Mouse (Mus musculus): ENCODE measurements around the gene Klk8. TPM values are rescaled to one million over a fixed set of nuclear protein-coding genes. Genes with fewer than 3 reads are reported as not detected.

Klk8 gene
- polyA plus RNA-seq, 1 experiment from 2014 or later, result 9.6 TPM

DNA sequence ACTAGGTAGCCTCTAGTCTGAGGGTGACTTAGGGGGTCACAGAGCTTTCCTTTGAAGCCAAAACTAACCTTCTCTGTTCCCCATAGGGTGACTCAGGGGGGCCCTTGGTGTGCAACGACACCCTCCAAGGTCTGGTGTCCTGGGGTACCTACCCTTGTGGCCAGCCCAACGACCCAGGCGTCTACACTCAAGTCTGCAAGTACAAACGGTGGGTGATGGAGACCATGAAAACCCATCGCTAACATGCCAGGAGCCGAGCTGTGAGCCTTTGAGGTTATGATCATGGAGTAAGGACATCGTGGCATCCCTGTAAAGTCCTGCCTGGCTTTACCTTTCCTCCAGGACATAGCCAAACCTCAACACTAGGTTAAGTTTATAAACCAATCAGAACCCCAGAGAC is 17.8 kb downstream of the Klk8 start:
- DNase-seq (ENCODE audit: low spot score), result no peak
- 93% methylated on average over 7 of the region's 7 CpGs for WGBS
- no peak overlapping the region for H3K27ac ChIP-seq (ENCODE audit: low read depth, low read length)
- no peak overlapping the region for H3K4me3 ChIP-seq (ENCODE audit: low read depth, low read length)
- no peaks in the 10 kb centered on the region for H3K27me3 ChIP-seq (replicated peaks; ENCODE audit: control insufficient read depth, insufficient read depth, low read length)
- no peak overlapping the region for H3K4me2 ChIP-seq (ENCODE audit: low read length)
- H3K36me3 ChIP-seq (ENCODE audit: control insufficient read depth, insufficient read depth, low read length), result no peaks in the 10 kb centered on the region
- no peaks in the 10 kb centered on the region for H3K9me3 ChIP-seq (replicated peaks; ENCODE audit: control insufficient read depth, low read length)
- ATAC-seq, result no peak
- H3K9ac ChIP-seq (ENCODE audit: low read length), result no peak overlapping the region
- no peaks in the 10 kb centered on the region for H3K4me1 ChIP-seq (ENCODE audit: control insufficient read depth, insufficient read depth, low read length)

- Histone ChIP-seq H3K36me3 (ENCODE audit: control insufficient read depth, insufficient read depth, low read length) (no peaks in the 10 kb centered on the region), H3K4me3 (ENCODE audit: low read depth, low read length) (no peak overlapping the region), H3K4me2 (ENCODE audit: low read length) (no peak overlapping the region), H3K27me3 (replicated peaks; ENCODE audit: control insufficient read depth, insufficient read depth, low read length) (no peaks in the 10 kb centered on the region), H3K27ac (ENCODE audit: low read depth, low read length) (no peak overlapping the region), H3K4me1 (ENCODE audit: control insufficient read depth, insufficient read depth, low read length) (no peaks in the 10 kb centered on the region), H3K9me3 (replicated peaks; ENCODE audit: control insufficient read depth, low read length) (no peaks in the 10 kb centered on the region), H3K9ac (ENCODE audit: low read length) (no peak overlapping the region)
- ATAC-seq, result no peak
- no peak for DNase-seq (ENCODE audit: low spot score)
These were observed 19.4 kb downstream of the Klk8 start for GRCm38 (mm10) chr7:43816746-43817145.

GRCm38 (mm10) chr7:43821581-43821980 is 24.2 kb downstream of the Klk8 start:
- H3K4me1 ChIP-seq (ENCODE audit: control insufficient read depth, insufficient read depth, low read length), result no peaks in the 10 kb centered on the region
- H3K9ac ChIP-seq (ENCODE audit: low read length), result no peak overlapping the region
- no peak overlapping the region for H3K4me2 ChIP-seq (ENCODE audit: low read length)
- ATAC-seq (no peak), DNase-seq (ENCODE audit: low spot score) (no peak)
- WGBS, result 93% methylated on average over 7 of the region's 7 CpGs
- no peaks in the 10 kb centered on the region for H3K9me3 ChIP-seq (replicated peaks; ENCODE audit: control insufficient read depth, low read length)
- no peaks in the 10 kb centered on the region for H3K27me3 ChIP-seq (replicated peaks; ENCODE audit: control insufficient read depth, insufficient read depth, low read length)
- H3K27ac ChIP-seq (ENCODE audit: low read depth, low read length), result no peak overlapping the region
- H3K4me3 ChIP-seq (ENCODE audit: low read depth, low read length), result no peak overlapping the region
- H3K36me3 ChIP-seq (ENCODE audit: control insufficient read depth, insufficient read depth, low read length), result no peaks in the 10 kb centered on the region

DNA sequence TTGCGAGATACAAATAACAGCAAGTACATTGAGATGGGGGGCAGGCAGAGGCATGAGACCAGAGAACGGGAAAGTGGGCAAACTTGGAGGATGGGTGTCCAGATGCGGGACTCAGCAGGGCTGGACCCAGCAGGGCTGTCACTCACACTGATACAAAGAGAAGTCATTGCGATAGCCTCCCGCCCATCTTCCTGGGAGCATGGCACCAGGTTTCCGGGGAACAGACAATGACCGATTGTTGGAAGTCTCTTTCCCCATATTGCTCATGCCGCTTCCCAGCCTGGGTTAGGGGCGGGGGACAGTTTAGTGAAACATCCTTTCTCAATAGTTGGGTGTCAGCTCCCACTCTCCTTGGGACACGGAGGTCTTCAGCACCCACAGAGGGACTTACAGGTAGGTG is 26.8 kb downstream of the Klk8 start, which contains the start of gene Klk6:
TSS of gene Klk6 (plus strand) at position 301 of the 400 bp plus-strand sequence.
- H3K9ac ChIP-seq (ENCODE audit: low read length), result no peak within 1 kb of the TSS
- H3K36me3 ChIP-seq (ENCODE audit: control insufficient read depth, insufficient read depth, low read length), result no peaks in the 10 kb centered on the region
- WGBS, result 78% methylated on average over 10 of the region's 10 CpGs
- H3K9me3 ChIP-seq (replicated peaks; ENCODE audit: control insufficient read depth, low read length), result no peaks in the 10 kb centered on the region
- no peak within 1 kb of the TSS for H3K27ac ChIP-seq (ENCODE audit: low read depth, low read length)
- no peak for DNase-seq (ENCODE audit: low spot score)
- H3K4me1 ChIP-seq (ENCODE audit: control insufficient read depth, insufficient read depth, low read length), result no peaks in the 10 kb centered on the region
- no peak for ATAC-seq
- no peaks in the 10 kb centered on the region for H3K27me3 ChIP-seq (replicated peaks; ENCODE audit: control insufficient read depth, insufficient read depth, low read length)
- no peak within 1 kb of the TSS for H3K4me2 ChIP-seq (ENCODE audit: low read length)
- H3K4me3 ChIP-seq (ENCODE audit: low read depth, low read length), result no peak within 1 kb of the TSS

DNA sequence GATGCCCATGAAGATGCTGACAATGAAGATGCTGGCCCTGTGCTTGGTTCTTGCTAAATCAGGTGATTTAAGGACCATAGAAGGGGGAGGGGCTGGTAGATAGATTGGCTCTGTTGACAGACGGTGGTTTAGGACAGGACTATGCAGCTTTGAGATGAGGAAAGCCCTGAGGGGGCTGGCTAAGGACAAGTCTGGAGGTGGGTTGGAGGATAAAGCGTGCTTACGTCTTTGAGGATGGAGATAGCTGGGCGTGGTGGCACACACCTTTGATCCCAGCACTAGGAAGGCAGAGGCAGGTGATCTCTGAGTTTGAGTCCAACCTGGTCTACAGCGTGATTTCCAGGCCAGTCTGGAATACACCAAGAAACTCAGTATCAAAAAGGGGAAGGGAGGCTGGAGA is 28.7 kb downstream of the Klk8 start:
- H3K27ac ChIP-seq (ENCODE audit: low read depth, low read length), result no peak overlapping the region
- H3K27me3 ChIP-seq (replicated peaks; ENCODE audit: control insufficient read depth, insufficient read depth, low read length), result no peaks in the 10 kb centered on the region
- H3K9ac ChIP-seq (ENCODE audit: low read length), result no peak overlapping the region
- WGBS, result 86% methylated on average over 5 of the region's 5 CpGs
- no peaks in the 10 kb centered on the region for H3K4me1 ChIP-seq (ENCODE audit: control insufficient read depth, insufficient read depth, low read length)
- H3K9me3 ChIP-seq (replicated peaks; ENCODE audit: control insufficient read depth, low read length), result no peaks in the 10 kb centered on the region
- no peak for ATAC-seq
- H3K36me3 ChIP-seq (ENCODE audit: control insufficient read depth, insufficient read depth, low read length), result no peaks in the 10 kb centered on the region
- no peak for DNase-seq (ENCODE audit: low spot score)
- H3K4me3 ChIP-seq (ENCODE audit: low read depth, low read length), result no peak overlapping the region
- H3K4me2 ChIP-seq (ENCODE audit: low read length), result no peak overlapping the region

- no peak for ATAC-seq
- H3K9me3 ChIP-seq (replicated peaks; ENCODE audit: control insufficient read depth, low read length), result no peaks in the 10 kb centered on the region
- H3K4me2 ChIP-seq (ENCODE audit: low read length), result no peak overlapping the region
- no peaks in the 10 kb centered on the region for H3K27me3 ChIP-seq (replicated peaks; ENCODE audit: control insufficient read depth, insufficient read depth, low read length)
- no peak overlapping the region for H3K4me3 ChIP-seq (ENCODE audit: low read depth, low read length)
- H3K4me1 ChIP-seq (ENCODE audit: control insufficient read depth, insufficient read depth, low read length), result no peaks in the 10 kb centered on the region
- no peaks in the 10 kb centered on the region for H3K36me3 ChIP-seq (ENCODE audit: control insufficient read depth, insufficient read depth, low read length)
- no peak for DNase-seq (ENCODE audit: low spot score)
- 90% methylated on average over 4 of the region's 4 CpGs for WGBS
- H3K9ac ChIP-seq (ENCODE audit: low read length), result no peak overlapping the region
- no peak overlapping the region for H3K27ac ChIP-seq (ENCODE audit: low read depth, low read length)
These were observed 30.3 kb downstream of the Klk8 start for GRCm38 (mm10) chr7:43827706-43828105.

- ATAC-seq (no peak), DNase-seq (ENCODE audit: low spot score) (no peak)
- Histone ChIP-seq H3K9ac (ENCODE audit: low read length) (no peak overlapping the region), H3K4me2 (ENCODE audit: low read length) (no peak overlapping the region), H3K4me1 (ENCODE audit: control insufficient read depth, insufficient read depth, low read length) (no peaks in the 10 kb centered on the region), H3K9me3 (replicated peaks; ENCODE audit: control insufficient read depth, low read length) (no peaks in the 10 kb centered on the region), H3K36me3 (ENCODE audit: control insufficient read depth, insufficient read depth, low read length) (no peaks in the 10 kb centered on the region), H3K4me3 (ENCODE audit: low read depth, low read length) (no peak overlapping the region), H3K27ac (ENCODE audit: low read depth, low read length) (no peak overlapping the region), H3K27me3 (replicated peaks; ENCODE audit: control insufficient read depth, insufficient read depth, low read length) (no peaks in the 10 kb centered on the region)
- WGBS, result 91% methylated on average over 8 of the region's 8 CpGs
These were observed 31.6 kb downstream of the Klk8 start for GRCm38 (mm10) chr7:43829006-43829405.

- DNase-seq (ENCODE audit: low spot score) (no peak), ATAC-seq (no peak)
- no peaks in the 10 kb centered on the region for H3K36me3 ChIP-seq (ENCODE audit: control insufficient read depth, insufficient read depth, low read length)
- H3K4me3 ChIP-seq (ENCODE audit: low read depth, low read length), result no peak within 1 kb of the TSS
- no peak within 1 kb of the TSS for H3K4me2 ChIP-seq (ENCODE audit: low read length)
- 65% methylated on average over 3 of the region's 3 CpGs for WGBS
- no peaks in the 10 kb centered on the region for H3K27me3 ChIP-seq (replicated peaks; ENCODE audit: control insufficient read depth, insufficient read depth, low read length)
- no peaks in the 10 kb centered on the region for H3K9me3 ChIP-seq (replicated peaks; ENCODE audit: control insufficient read depth, low read length)
- no peaks in the 10 kb centered on the region for H3K4me1 ChIP-seq (ENCODE audit: control insufficient read depth, insufficient read depth, low read length)
- no peak within 1 kb of the TSS for H3K9ac ChIP-seq (ENCODE audit: low read length)
- H3K27ac ChIP-seq (ENCODE audit: low read depth, low read length), result no peak within 1 kb of the TSS
These were observed 44.3 kb downstream of the Klk8 start, which contains the start of gene Klk5 for GRCm38 (mm10) chr7:43841701-43842100. Gene Klk5, plus strand, starts transcription at chr7:43841971.

DNA sequence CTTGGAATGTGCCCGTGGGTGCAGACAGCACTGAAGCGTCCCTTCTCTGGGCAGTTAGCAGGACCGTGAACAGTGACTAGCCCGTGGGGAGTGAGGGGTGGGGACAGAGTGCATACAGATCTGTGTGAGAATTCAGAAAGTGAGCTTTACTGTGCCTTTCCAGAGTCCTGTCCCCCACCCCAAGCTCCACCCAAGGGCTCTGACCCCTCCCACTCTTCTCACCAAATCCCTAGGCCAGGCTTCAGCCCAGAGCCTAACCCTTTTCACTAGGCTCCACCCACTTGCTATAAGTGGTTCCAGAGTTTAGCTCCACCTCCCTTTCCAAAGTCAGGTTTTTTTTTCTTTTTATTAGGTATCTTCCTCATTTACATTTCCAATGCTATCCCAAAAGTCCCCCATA is 46.4 kb downstream of the Klk8 start:
- H3K9ac ChIP-seq (ENCODE audit: low read length), result no peak overlapping the region

More for the DNA sequence above, 46.4 kb downstream of the Klk8 start:
- Histone ChIP-seq H3K27me3 (replicated peaks; ENCODE audit: control insufficient read depth, insufficient read depth, low read length) (no peaks in the 10 kb centered on the region), H3K9me3 (replicated peaks; ENCODE audit: control insufficient read depth, low read length) (no peaks in the 10 kb centered on the region), H3K4me3 (ENCODE audit: low read depth, low read length) (no peak overlapping the region), H3K27ac (ENCODE audit: low read depth, low read length) (no peak overlapping the region), H3K36me3 (ENCODE audit: control insufficient read depth, insufficient read depth, low read length) (no peaks in the 10 kb centered on the region), H3K4me1 (ENCODE audit: control insufficient read depth, insufficient read depth, low read length) (no peaks in the 10 kb centered on the region), H3K4me2 (ENCODE audit: low read length) (no peak overlapping the region)
- ATAC-seq (no peak), DNase-seq (ENCODE audit: low spot score) (no peak)
- WGBS, result 93% methylated on average over 4 of the region's 4 CpGs
